11 mouse cellular contexts compared by ENCODE assay signal in the genomic region with DNA sequence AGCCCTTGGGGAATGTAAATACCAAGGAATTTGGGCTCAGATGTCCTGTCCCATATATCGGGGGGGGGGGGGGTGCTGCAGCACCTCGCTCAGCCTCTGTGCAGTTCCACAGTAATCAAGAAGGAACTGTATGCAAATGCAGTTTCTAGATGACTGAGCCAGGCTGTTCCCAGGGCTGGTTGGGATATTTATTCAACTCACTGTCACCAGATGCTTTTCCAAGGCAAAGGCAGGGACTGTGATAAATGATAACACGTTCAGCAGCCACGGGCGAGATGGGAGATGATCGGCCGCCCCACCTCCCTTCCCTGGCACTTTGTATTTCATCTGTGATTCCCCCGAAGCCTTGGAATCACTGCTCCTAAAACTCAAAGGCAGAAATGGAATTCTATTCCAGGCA.
A peak's percentile ranks its signal among the peaks of the same experiment; 100 is the strongest.
DNase-seq lines count a peak whose midpoint lies in the region; ATAC-seq and TF ChIP-seq lines count a peak whose summit lies in the region.
"Had no signal": no experiment of that assay in that cellular context is flagged by ENCODE, and none has a peak within 500 bp of the region (broad histone marks: within the 10 kb centered on the region; RNA-seq: fewer than 3 reads in every experiment).

No protein-coding gene starts in this region.

- no peak for TF ChIP-seq POLR2A in heart, adult 2 months (IDR thresholded peaks at IDR 0.05; ENCODE audit: insufficient read depth, low read depth, low read length)

- peaks cover 44 to 55% of the 10 kb centered on the region in 2 experiments for H3K4me1 ChIP-seq in heart, embryonic 14.5 days (ENCODE audit: control insufficient read depth in 2 of 2, insufficient read depth in 2 of 2, low read length in 2 of 2)
- no peaks in the 10 kb centered on the region; the same call in 1 of the 2 replicates for H3K4me1 ChIP-seq in heart, adult 2 months (ENCODE audit: control insufficient read depth, insufficient read depth, low read length)
- peaks cover 73% of the 10 kb centered on the region for H3K4me1 ChIP-seq in hindbrain, embryonic 15.5 days (replicated peaks)

- H3K27ac ChIP-seq in heart, embryonic 14.5 days (replicated peaks in 1 of 2; ENCODE audit: control insufficient read depth in 1 of 2, insufficient read depth in 1 of 2, low read depth in 2 of 2, low read length in 2 of 2): peak overlapping the region; percentile 4 to 23; a peak in 1 of 4 replicates
- H3K27ac ChIP-seq in heart, adult 2 months: no peak overlapping the region
- H3K27ac ChIP-seq in hindbrain, embryonic 15.5 days (replicated peaks): peak overlapping the region; percentile 80

- TF ChIP-seq CTCF in heart, adult 2 months (IDR thresholded peaks at IDR 0.05): no peak

- TF ChIP-seq EP300 in heart, adult 2 months (IDR thresholded peaks at IDR 0.05; ENCODE audit: insufficient read depth, low read depth, low read length): no peak

- intact Hi-C loops in heart, adult 2 months (cut with DNase I): no loop called here

- WGBS in heart, embryonic 14.5 days: 29% methylated on average over 8 of the region's 8 CpGs
- WGBS in heart, adult 2 months: 36% methylated on average over 8 of the region's 8 CpGs
- WGBS in hindbrain, embryonic 15.5 days: 8% methylated on average over 8 of the region's 8 CpGs

- DNase-seq in heart, adult 2 months: no peak
- DNase-seq in retina, postnatal 1 day: peak; percentile 45
- DNase-seq in retina, embryonic 14.5 days (ENCODE audit: low spot score): no peak
- peak; percentile 47 for DNase-seq in telencephalon, adult 2 months (ENCODE audit: low read depth, low spot score)
- DNase-seq in cerebellum, adult 8-10 months: no peak
- DNase-seq: kidney, adult 2 months; lung, postnatal 4 days; thymus, adult 18-20 months had no signal

- H3K27me3 ChIP-seq in heart, embryonic 14.5 days (ENCODE audit: control insufficient read depth, insufficient read depth, low read length): peaks cover 5% of the 10 kb centered on the region; the same call in 1 of the 2 replicates
- H3K27me3 ChIP-seq in heart, adult 2 months (ENCODE audit: control insufficient read depth, insufficient read depth, low read length): no peaks in the 10 kb centered on the region
- H3K27me3 ChIP-seq in hindbrain, embryonic 15.5 days: no peaks in the 10 kb centered on the region

- H3K79me2 ChIP-seq in heart, adult 2 months (replicated peaks; ENCODE audit: control insufficient read depth, insufficient read depth, low read length): no peaks in the 10 kb centered on the region

- no peak overlapping the region for H3K4me3 ChIP-seq in heart, embryonic 14.5 days (ENCODE audit: control insufficient read depth in 1 of 2, insufficient read depth in 1 of 2, low read depth in 1 of 2, low read length in 2 of 2)
- no peak overlapping the region for H3K4me3 ChIP-seq in heart, adult 2 months
- no peak overlapping the region for H3K4me3 ChIP-seq in hindbrain, embryonic 15.5 days

- H3K36me3 ChIP-seq in heart, embryonic 14.5 days (ENCODE audit: control insufficient read depth, insufficient read depth, low read length): no peaks in the 10 kb centered on the region
- H3K36me3 ChIP-seq in heart, adult 2 months (ENCODE audit: control insufficient read depth, insufficient read depth, low read length): no peaks in the 10 kb centered on the region
- no peaks in the 10 kb centered on the region for H3K36me3 ChIP-seq in hindbrain, embryonic 15.5 days

- no peak overlapping the region for H3K4me2 ChIP-seq in heart, embryonic 14.5 days (ENCODE audit: low read length)
- H3K4me2 ChIP-seq in hindbrain, embryonic 15.5 days: peak overlapping the region; percentile 37
- H3K4me2 ChIP-seq: liver, embryonic 11.5 days had no signal

- H3K9me3 ChIP-seq in heart, embryonic 14.5 days (ENCODE audit: control insufficient read depth, low read length): no peaks in the 10 kb centered on the region
- H3K9me3 ChIP-seq in hindbrain, embryonic 15.5 days: no peaks in the 10 kb centered on the region

- H3K9ac ChIP-seq in heart, embryonic 14.5 days (ENCODE audit: low read length): no peak overlapping the region
- H3K9ac ChIP-seq in heart, adult 2 months (ENCODE audit: low read depth, low read length): no peak overlapping the region
- H3K9ac ChIP-seq in hindbrain, embryonic 15.5 days: no peak overlapping the region

- ATAC-seq in heart, embryonic 14.5 days (ENCODE audit: insufficient number of reproducible peaks, insufficient read depth, low FRiP score, low read depth): no peak
- ATAC-seq in hindbrain, embryonic 15.5 days (ENCODE audit: low FRiP score, low read depth): no peak

Comparison
In these comparisons a context has a peak if more than half of its experiments do, and no peak if none do; other contexts are left out.
1. DNase-seq: peak in retina, postnatal 1 day (single experiment) and telencephalon, adult 2 months (single experiment); none in heart, adult 2 months (0 of 2), retina, embryonic 14.5 days (single experiment) and cerebellum, adult 8-10 months (single experiment).